Mouse (Mus musculus): Measurements from ENCODE around the gene Ptbp1. TPM values are rescaled to one million over a fixed set of nuclear protein-coding genes. Genes with fewer than 3 reads are reported as not detected.

Gene Ptbp1
- polyA plus RNA-seq, 1 experiment from 2014 or later, result 349 TPM

DNA sequence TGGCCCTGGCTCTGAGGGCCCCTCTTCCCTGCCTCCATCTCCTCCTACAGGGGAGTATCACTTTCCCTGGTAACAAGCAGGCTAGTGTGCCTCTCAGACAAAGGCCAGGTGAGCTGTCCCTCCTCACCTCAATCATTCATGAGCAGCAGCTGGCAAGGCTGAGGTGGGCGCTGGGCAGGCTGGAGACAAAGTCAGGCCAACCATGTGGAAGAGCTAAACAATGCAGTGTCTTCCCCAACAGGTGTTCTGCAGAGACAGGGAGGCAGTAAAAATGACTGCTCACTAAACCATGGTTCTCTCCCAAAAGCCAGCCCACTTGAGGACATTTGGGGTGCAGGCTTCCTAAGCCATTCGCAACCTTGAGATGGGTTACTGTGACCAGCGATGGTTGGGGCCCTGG lies 2.6 kb upstream of the Ptbp1 start:
- DNase-seq (ENCODE audit: low read depth, low spot score), result no peak
- ChIA-PET POLR2A (no interaction called here), CTCF (interaction anchor here (0.8 kb wide), 1 partner anchor 17 kb away, joined by 3 read pairs; no protein-coding TSS in a partner anchor)
- no peaks in the 10 kb centered on the region for H3K27me3 ChIP-seq
- in situ Hi-C loops (cut with MboI; ENCODE audit: low pct_unique_long_range_greater_than_20kb), result no loop called here
- ATAC-seq, result no peak
- TF ChIP-seq CTCF (IDR thresholded peaks at IDR 0.05), result no peak

DNA sequence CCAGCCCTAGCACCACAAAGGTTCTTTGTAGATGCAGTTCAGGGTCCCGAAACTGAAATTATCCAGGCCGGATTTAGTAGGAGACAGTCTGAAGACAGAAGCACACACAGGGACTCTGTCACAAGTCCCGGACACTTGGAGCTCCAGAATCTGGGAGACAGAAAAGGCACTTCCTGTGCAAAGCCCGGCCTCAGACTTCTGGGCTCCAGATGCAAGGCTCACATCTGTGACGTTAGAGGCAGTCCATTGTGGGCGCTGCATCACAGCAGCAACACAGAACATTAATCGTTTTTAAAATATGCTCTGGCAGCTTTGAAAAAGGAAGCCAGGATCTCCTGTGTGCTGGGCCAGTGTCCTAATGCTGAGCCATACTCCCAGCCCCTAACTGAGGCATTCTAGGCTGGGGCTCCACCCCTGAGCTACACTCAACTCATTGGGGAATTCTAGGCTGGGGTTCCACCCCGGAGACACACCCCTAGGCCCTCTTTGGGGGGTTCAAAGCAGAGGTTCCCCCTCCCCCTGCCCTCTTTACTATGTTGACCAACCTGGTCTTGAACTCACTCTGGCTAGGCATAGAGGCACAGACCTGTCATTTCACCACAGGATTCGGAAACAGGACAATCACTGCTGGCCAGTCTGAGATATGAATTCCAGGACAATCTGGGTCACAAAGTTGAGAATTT lies 2.0 kb upstream of the Ptbp1 start:
- POLR2A ChIA-PET, result interaction anchor here (0.8 kb wide), 1 partner anchor 21 kb away, joined by 3 read pairs; no protein-coding TSS in a partner anchor
- ATAC-seq (no peak), DNase-seq (ENCODE audit: low read depth, low spot score) (no peak)
- in situ Hi-C loops (cut with MboI; ENCODE audit: low pct_unique_long_range_greater_than_20kb), result no loop called here
- no peaks in the 10 kb centered on the region for H3K27me3 ChIP-seq
- CTCF ChIA-PET, result interaction anchor here (0.8 kb wide), 1 partner anchor 17 kb away, joined by 3 read pairs; no protein-coding TSS in a partner anchor
- no peak for TF ChIP-seq CTCF (IDR thresholded peaks at IDR 0.05)

DNA sequence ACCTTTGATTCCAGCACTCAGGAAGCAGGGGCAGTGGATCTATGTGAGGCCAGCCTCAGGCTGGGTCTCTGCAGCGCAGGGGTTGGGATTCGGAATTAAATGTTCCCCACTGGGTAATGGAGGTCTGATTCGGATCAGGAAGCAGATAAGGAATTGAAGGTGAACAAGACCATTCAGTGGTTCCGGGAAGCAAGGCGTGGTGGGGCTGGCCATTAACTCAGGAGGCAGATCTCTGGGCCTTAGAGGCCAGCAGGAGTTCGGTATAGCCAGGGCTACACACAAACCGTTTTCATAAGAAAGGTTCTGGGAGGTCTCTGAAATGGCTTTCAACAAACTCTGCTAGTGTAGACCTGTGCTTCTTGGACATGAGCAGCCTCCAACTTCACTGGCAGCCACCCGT lies 1.4 kb upstream of the Ptbp1 start:
- no peaks in the 10 kb centered on the region for H3K27me3 ChIP-seq
- ChIA-PET POLR2A (interaction anchor here (0.8 to 1.8 kb wide), 2 partner anchors 12 to 20 kb away, joined by 3 to 10 read pairs; no protein-coding TSS in a partner anchor), CTCF (interaction anchor here (1.4 kb wide), 1 partner anchor 17 kb away, joined by 3 read pairs; no protein-coding TSS in a partner anchor)
- ATAC-seq (no peak), DNase-seq (ENCODE audit: low read depth, low spot score) (no peak)
- in situ Hi-C loops (cut with MboI; ENCODE audit: low pct_unique_long_range_greater_than_20kb), result no loop called here
- no peak for TF ChIP-seq CTCF (IDR thresholded peaks at IDR 0.05)

DNA sequence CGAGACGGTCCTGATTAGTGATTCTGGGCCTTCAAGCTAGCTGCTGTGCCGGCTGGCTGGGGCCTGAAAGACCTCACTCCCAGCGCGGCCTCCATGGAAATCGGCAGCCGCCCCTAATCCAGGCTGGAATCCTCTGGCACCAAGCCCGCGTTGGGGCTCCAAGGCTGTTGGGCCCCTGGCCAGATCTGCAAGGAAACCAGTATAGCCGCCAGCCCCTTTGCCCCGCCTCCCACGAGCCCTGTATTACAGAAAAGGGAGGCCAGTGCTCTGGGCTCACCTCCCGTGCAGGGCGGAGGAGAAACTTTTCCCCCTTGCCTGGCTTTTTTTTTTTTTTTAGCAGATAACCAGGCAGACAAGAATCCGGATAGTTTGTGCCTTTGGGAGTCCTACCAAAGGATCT lies 835 bp upstream of the Ptbp1 start:
- ChIA-PET CTCF (interaction anchor here (0.9 to 1.4 kb wide), 3 partner anchors 12 to 18 kb away, joined by 3 to 4 read pairs (median 3); no protein-coding TSS in a partner anchor), POLR2A (interaction anchor here (0.8 to 1.8 kb wide), 3 partner anchors 12 to 61 kb away, joined by 3 to 10 read pairs (median 8); no protein-coding TSS in a partner anchor)
- TF ChIP-seq CTCF (IDR thresholded peaks at IDR 0.05), result no peak
- in situ Hi-C loops (cut with MboI; ENCODE audit: low pct_unique_long_range_greater_than_20kb), result no loop called here
- peak; percentile 64 for DNase-seq (ENCODE audit: low read depth, low spot score)
- H3K27me3 ChIP-seq, result no peaks in the 10 kb centered on the region
- ATAC-seq, result peak; percentile 3

DNA sequence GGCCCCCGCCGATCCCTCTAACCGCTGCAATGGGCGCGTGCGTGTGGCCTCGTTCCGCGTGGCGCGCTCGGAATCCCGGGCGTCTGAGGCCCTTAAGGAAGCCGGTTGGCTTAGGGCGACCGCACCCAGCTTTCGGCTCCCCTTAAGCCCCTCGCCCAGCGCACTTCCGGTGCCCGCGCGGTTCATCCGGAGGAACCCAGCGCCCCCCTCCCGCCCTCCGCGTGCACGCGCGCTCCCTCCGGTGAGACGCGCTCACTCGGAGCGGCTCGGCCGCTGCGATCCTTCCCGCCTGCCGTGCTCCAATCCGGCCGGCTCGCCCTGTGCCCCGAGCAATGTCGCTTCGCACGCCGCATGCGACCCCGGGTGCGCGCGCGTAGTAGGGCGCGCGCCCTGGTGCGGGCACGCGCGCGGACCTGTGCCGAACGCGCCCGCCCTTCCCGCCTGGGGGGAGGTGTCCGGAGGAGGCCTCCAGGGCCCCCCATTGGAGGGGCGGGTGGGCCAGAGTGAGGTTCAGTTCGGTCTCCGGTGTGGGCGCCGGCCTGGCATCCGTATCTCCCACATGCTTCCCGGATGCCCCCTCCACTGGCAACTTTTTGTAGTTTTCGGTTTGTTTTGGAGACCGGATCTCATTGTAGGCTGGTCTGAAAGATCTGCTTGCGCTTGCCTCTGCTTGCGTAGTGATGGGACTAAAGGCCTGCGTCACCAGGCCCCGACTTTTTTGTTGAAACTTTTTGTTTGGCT lies 744 bp downstream of the Ptbp1 start:
- in situ Hi-C loops (cut with MboI; ENCODE audit: low pct_unique_long_range_greater_than_20kb), result no loop called here
- no peaks in the 10 kb centered on the region for H3K27me3 ChIP-seq
- no peak for TF ChIP-seq CTCF (IDR thresholded peaks at IDR 0.05)
- CTCF ChIA-PET, result no interaction called here
- POLR2A ChIA-PET, result interaction anchor here (0.9 to 1.3 kb wide), 3 partner anchors 13 to 60 kb away, joined by 3 to 8 read pairs (median 3); no protein-coding TSS in a partner anchor
- DNase-seq (ENCODE audit: low read depth, low spot score) (no peak), ATAC-seq (peak; percentile 7)

DNA sequence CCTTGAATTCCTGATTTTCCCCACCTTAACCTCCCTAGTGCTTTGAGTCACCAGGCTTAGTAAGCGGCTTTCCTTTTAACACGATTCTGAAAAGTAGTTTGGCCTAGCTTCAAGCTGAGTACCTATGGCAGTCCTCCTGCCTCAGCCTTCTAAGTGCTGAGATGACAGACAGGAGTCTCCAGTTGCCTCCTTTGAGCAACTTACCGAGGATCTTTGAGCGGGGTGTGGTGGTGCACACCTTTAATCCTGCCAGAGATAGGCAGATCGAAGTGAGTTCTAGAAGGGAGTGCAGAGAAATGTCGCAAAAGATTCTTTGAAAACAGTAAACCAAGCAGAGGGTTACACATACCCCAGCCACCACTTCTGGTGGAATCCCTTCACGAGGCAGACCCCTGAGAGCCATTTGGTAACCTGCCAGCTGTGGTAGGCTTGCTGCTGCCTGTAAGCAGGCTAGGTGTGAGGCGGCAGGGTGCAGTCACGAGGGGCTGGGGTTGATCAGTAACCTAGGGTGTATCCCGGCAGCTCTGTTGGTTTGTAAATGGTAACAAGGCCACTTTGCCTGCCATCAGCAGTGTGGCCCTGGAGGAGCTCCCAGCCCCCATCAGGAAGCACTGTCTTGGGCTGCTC lies 1.4 kb downstream of the Ptbp1 start:
- no peak for TF ChIP-seq CTCF (IDR thresholded peaks at IDR 0.05)
- ATAC-seq, result no peak
- CTCF ChIA-PET, result interaction anchor here (0.8 to 1.1 kb wide), 2 partner anchors 29 to 87 kb away, joined by 3 read pairs; no protein-coding TSS in a partner anchor
- in situ Hi-C loops (cut with MboI; ENCODE audit: low pct_unique_long_range_greater_than_20kb), result no loop called here
- DNase-seq (ENCODE audit: low read depth, low spot score), result no peak
- POLR2A ChIA-PET, result interaction anchor here (0.7 to 2.9 kb wide), 5 partner anchors 10 to 200 kb away, joined by 3 to 11 read pairs (median 3); no protein-coding TSS in a partner anchor
- no peaks in the 10 kb centered on the region for H3K27me3 ChIP-seq

DNA sequence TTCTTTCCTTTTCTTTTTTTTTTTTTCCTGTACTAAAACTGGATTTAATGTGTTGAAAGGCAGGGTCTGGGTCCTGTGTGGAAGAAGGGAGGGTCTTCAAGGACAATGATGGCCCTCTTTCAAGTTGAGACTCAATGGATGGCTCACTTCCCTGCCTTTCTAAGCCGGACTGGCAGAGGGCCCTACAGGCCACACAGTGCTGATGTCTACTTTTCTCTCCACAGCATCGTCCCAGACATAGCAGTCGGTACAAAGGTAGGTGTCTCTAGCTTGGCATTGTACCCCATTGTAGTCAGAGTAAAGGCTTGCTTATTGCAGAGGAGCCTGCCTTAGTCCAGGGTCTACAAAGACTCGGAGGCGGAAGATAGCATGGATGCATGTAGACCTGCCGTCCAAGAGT lies 2.1 kb downstream of the Ptbp1 start:
- ChIA-PET POLR2A (interaction anchor here (0.7 to 2.9 kb wide), 3 partner anchors 9 to 199 kb away, joined by 3 to 11 read pairs (median 4); no protein-coding TSS in a partner anchor), CTCF (interaction anchor here (0.8 to 1.2 kb wide), 3 partner anchors 28 to 104 kb away, joined by 3 to 4 read pairs (median 3); partner anchors contain the start of gene Wdr18)
- no peak for ATAC-seq
- H3K27me3 ChIP-seq, result no peaks in the 10 kb centered on the region
- DNase-seq (ENCODE audit: low read depth, low spot score), result no peak
- no peak for TF ChIP-seq CTCF (IDR thresholded peaks at IDR 0.05)
- in situ Hi-C loops (cut with MboI; ENCODE audit: low pct_unique_long_range_greater_than_20kb), result no loop called here

DNA sequence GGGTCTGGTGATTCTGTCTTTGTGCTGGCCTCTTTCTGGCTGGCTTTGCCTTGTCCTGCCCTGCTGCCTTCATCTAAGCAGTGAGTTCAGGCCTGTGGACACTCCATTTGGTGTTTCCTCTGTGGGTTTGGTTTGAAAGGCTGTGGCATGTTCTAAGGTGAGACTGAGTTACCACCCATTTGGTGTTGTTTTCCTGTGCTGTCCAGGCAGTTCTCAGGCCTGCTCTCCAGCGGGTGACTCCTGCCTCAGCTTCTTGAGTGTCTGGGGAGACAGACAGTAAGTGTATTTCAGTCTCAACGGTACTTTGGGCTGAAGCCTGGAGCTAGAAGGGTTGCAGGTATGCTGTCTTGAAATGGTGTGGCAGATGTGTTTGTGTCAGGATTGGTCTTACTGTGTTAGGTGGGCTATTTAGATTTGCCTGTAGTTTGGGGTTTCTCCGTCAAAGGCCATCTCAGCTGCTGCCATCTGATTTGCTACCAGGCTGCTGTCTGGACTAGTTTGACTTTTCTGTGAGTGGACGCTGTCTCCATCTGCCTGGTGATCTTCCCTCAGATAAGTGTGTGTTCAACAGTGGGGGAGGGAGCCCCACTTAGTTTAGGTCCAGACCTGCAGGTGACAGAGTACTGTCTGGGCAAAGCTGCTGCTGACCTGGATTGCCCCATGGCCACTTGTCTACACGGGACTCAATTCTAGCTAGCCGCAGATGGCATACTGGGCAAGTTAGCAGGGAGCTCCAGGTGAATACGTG lies 2.7 kb downstream of the Ptbp1 start:
- no peak for ATAC-seq
- CTCF ChIA-PET, result interaction anchor here (1.0 to 1.6 kb wide), 3 partner anchors 22 to 103 kb away, joined by 3 to 4 read pairs (median 4); partner anchors contain the start of gene Wdr18
- in situ Hi-C loops (cut with MboI; ENCODE audit: low pct_unique_long_range_greater_than_20kb), result no loop called here
- no peaks in the 10 kb centered on the region for H3K27me3 ChIP-seq
- POLR2A ChIA-PET, result interaction anchor here (2.9 kb wide), 1 partner anchor 9 kb away, joined by 11 read pairs; no protein-coding TSS in a partner anchor
- no peak for DNase-seq (ENCODE audit: low read depth, low spot score)
- no peak for TF ChIP-seq CTCF (IDR thresholded peaks at IDR 0.05)

DNA sequence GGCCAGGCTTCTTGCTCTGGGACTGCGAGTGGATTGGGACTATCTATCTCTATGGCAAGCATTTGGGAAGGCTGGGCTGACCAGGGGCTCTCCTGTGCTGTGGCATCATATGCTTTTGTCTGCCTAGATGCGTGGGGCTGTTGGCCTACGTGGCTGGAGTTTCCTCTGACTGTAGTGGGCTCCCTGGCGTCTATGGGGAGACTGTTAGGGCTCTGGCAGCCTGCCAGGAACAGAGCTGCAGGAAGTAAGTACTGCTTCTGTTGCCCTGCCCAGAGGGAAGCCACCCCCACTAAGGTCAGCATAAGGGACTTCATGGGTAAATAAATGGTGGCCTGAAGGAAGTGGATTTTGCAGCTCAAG lies 3.2 kb downstream of the Ptbp1 start:
- ChIA-PET CTCF (interaction anchor here (1.0 to 1.6 kb wide), 4 partner anchors 23 to 103 kb away, joined by 3 to 4 read pairs (median 4); partner anchors contain the start of gene Wdr18), POLR2A (interaction anchor here (2.9 kb wide), 1 partner anchor 8 kb away, joined by 11 read pairs; no protein-coding TSS in a partner anchor)
- DNase-seq (ENCODE audit: low read depth, low spot score) (no peak), ATAC-seq (no peak)
- no peaks in the 10 kb centered on the region for H3K27me3 ChIP-seq
- in situ Hi-C loops (cut with MboI; ENCODE audit: low pct_unique_long_range_greater_than_20kb), result no loop called here
- TF ChIP-seq CTCF (IDR thresholded peaks at IDR 0.05), result no peak

All from Patski (cell line).